Mouse (Mus musculus): ENCODE results near the gene 4930438A08Rik. TPM values are rescaled to one million over a fixed set of nuclear protein-coding genes. Genes with fewer than 3 reads are reported as not detected.
"Not testable (repeated sequence)": the region's sequence is repeated elsewhere in the genome, so short reads cannot be mapped to it uniquely, and the experiment has no call there.

Gene 4930438A08Rik
- 0.13 and 0.75 TPM in 2 replicates for polyA plus RNA-seq (2012; rRNA removed)

DNA sequence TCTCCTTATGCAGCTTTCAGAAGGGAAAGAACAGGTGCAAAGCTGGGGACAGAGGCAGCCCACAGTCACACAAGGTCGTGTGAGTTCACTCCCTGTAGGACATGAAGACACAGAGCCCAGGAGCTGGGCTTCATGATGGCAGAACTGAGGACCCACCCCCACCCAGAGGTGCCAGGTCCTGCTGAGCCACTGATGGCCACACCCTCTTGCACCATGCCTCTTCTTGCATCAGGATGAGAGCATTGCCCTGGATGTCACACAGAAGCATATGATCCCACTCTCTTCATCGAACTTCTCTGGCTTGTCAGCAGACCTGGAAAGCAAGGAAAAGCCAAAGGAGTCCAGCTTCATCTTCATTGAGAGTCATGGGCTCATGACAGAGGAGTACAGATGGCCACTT is at the start of gene 4930438A08Rik:
TSS of gene 4930438A08Rik (plus strand) at position 228 of the 400 bp plus-strand sequence.
- no peaks in the 10 kb centered on the region for H3K4me1 ChIP-seq (ENCODE audit: control insufficient read depth, insufficient read depth, low read length)
- H3K27me3 ChIP-seq (ENCODE audit: control insufficient read depth, insufficient read depth, low read length) = no peaks in the 10 kb centered on the region
- H3K36me3 ChIP-seq (ENCODE audit: control insufficient read depth, insufficient read depth, low read length) = no peaks in the 10 kb centered on the region
- no peak within 1 kb of the TSS for H3K27ac ChIP-seq (ENCODE audit: control insufficient read depth, insufficient read depth, low read depth, low read length)
- no peak within 1 kb of the TSS for H3K4me3 ChIP-seq (ENCODE audit: control insufficient read depth, low read depth, low read length)
- no peak for TF ChIP-seq CTCF (IDR thresholded peaks at IDR 0.05; ENCODE audit: control insufficient read depth, insufficient read depth, insufficient replicate concordance, low read depth, low read length)
- no peak for TF ChIP-seq POLR2A (IDR thresholded peaks at IDR 0.05; ENCODE audit: control insufficient read depth, low read depth, low read length)

DNA sequence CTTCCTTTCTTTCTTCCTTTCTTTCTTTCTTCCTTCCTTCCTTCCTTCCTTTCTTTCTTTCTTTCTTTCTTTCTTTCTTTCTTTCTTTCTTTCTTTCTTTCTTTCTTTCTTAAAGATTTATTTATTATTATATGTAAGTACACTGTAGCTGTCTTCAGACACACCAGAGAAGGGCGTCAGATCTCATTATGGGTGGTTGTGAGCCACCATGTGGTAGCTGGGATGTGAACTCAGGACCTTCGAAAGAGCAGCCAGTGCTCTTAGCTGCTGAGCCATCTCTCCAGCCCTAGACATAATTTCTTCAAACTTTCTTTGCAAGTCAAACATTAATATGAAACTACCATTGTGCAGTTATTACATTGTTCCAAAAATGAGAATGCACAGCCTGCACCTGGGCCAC is 49.7 kb upstream of the 4930438A08Rik start:
- H3K27me3 ChIP-seq (ENCODE audit: control insufficient read depth, insufficient read depth, low read length); H3K36me3 ChIP-seq (ENCODE audit: control insufficient read depth, insufficient read depth, low read length); H3K4me1 ChIP-seq (ENCODE audit: control insufficient read depth, insufficient read depth, low read length); H3K4me3 ChIP-seq (ENCODE audit: control insufficient read depth, low read depth, low read length); H3K27ac ChIP-seq (ENCODE audit: control insufficient read depth, insufficient read depth, low read depth, low read length): not testable (repeated sequence)

- no peaks in the 10 kb centered on the region for H3K36me3 ChIP-seq (ENCODE audit: control insufficient read depth, insufficient read depth, low read length)
- no peak overlapping the region for H3K4me3 ChIP-seq (ENCODE audit: control insufficient read depth, low read depth, low read length)
- peak; percentile 97 for TF ChIP-seq CTCF (IDR thresholded peaks at IDR 0.05; ENCODE audit: control insufficient read depth, insufficient read depth, insufficient replicate concordance, low read depth, low read length)
- TF ChIP-seq POLR2A (IDR thresholded peaks at IDR 0.05; ENCODE audit: control insufficient read depth, low read depth, low read length) = no peak
- no peaks in the 10 kb centered on the region for H3K4me1 ChIP-seq (ENCODE audit: control insufficient read depth, insufficient read depth, low read length)
- H3K27ac ChIP-seq (ENCODE audit: control insufficient read depth, insufficient read depth, low read depth, low read length) = no peak overlapping the region
- no peaks in the 10 kb centered on the region for H3K27me3 ChIP-seq (ENCODE audit: control insufficient read depth, insufficient read depth, low read length)
These were observed 48.9 kb upstream of the 4930438A08Rik start for GRCm38 (mm10) chr11:58225655-58226054.

- no peaks in the 10 kb centered on the region for H3K36me3 ChIP-seq (ENCODE audit: control insufficient read depth, insufficient read depth, low read length)
- TF ChIP-seq CTCF (IDR thresholded peaks at IDR 0.05; ENCODE audit: control insufficient read depth, insufficient read depth, insufficient replicate concordance, low read depth, low read length) = no peak
- no peak for TF ChIP-seq POLR2A (IDR thresholded peaks at IDR 0.05; ENCODE audit: control insufficient read depth, low read depth, low read length)
- no peaks in the 10 kb centered on the region for H3K4me1 ChIP-seq (ENCODE audit: control insufficient read depth, insufficient read depth, low read length)
- no peak overlapping the region for H3K27ac ChIP-seq (ENCODE audit: control insufficient read depth, insufficient read depth, low read depth, low read length)
- H3K4me3 ChIP-seq (ENCODE audit: control insufficient read depth, low read depth, low read length) = no peak overlapping the region
- H3K27me3 ChIP-seq (ENCODE audit: control insufficient read depth, insufficient read depth, low read length) = no peaks in the 10 kb centered on the region
These were observed 48.2 kb upstream of the 4930438A08Rik start for GRCm38 (mm10) chr11:58226425-58226824.

DNA sequence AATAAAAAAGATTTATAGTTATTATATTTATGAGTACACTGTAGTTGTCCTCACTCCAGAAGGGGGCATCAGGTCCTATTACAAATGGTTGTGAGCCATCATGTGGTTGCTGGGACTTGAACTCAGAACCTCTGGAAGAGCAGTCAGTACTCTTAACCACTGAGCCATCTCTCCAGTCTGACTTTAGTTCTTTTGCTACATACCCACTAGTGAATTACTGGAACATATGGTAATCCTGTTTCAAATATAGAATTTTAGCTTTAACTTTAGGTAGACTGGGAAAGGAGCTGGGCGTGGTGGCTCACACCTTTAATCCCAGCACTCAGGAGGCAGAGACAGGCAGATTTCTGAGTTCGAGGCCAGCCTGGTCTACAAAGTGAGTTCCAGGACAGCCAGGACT is 46.6 kb upstream of the 4930438A08Rik start:
- not testable (repeated sequence) for H3K36me3 ChIP-seq (ENCODE audit: control insufficient read depth, insufficient read depth, low read length); H3K27me3 ChIP-seq (ENCODE audit: control insufficient read depth, insufficient read depth, low read length)

GRCm38 (mm10) chr11:58230396-58230910 is 44.1 kb upstream of the 4930438A08Rik start:
- Histone ChIP-seq H3K4me1 (ENCODE audit: control insufficient read depth, insufficient read depth, low read length) (no peaks in the 10 kb centered on the region), H3K27me3 (ENCODE audit: control insufficient read depth, insufficient read depth, low read length) (no peaks in the 10 kb centered on the region), H3K36me3 (ENCODE audit: control insufficient read depth, insufficient read depth, low read length) (no peaks in the 10 kb centered on the region), H3K27ac (ENCODE audit: control insufficient read depth, insufficient read depth, low read depth, low read length) (no peak overlapping the region), H3K4me3 (ENCODE audit: control insufficient read depth, low read depth, low read length) (peak overlapping the region; percentile 49)
- TF ChIP-seq CTCF (IDR thresholded peaks at IDR 0.05; ENCODE audit: control insufficient read depth, insufficient read depth, insufficient replicate concordance, low read depth, low read length) = no peak
- TF ChIP-seq POLR2A (IDR thresholded peaks at IDR 0.05; ENCODE audit: control insufficient read depth, low read depth, low read length) = no peak

More for the DNA sequence above, 46.6 kb upstream of the 4930438A08Rik start:
- H3K4me1 ChIP-seq (ENCODE audit: control insufficient read depth, insufficient read depth, low read length); H3K4me3 ChIP-seq (ENCODE audit: control insufficient read depth, low read depth, low read length); H3K27ac ChIP-seq (ENCODE audit: control insufficient read depth, insufficient read depth, low read depth, low read length): not testable (repeated sequence)

GRCm38 (mm10) chr11:58231156-58231555 is 43.4 kb upstream of the 4930438A08Rik start:
- TF ChIP-seq POLR2A (IDR thresholded peaks at IDR 0.05; ENCODE audit: control insufficient read depth, low read depth, low read length) = no peak
- no peak for TF ChIP-seq CTCF (IDR thresholded peaks at IDR 0.05; ENCODE audit: control insufficient read depth, insufficient read depth, insufficient replicate concordance, low read depth, low read length)
- Histone ChIP-seq H3K27me3 (ENCODE audit: control insufficient read depth, insufficient read depth, low read length) (no peaks in the 10 kb centered on the region), H3K27ac (ENCODE audit: control insufficient read depth, insufficient read depth, low read depth, low read length) (no peak overlapping the region), H3K4me1 (ENCODE audit: control insufficient read depth, insufficient read depth, low read length) (no peaks in the 10 kb centered on the region), H3K36me3 (ENCODE audit: control insufficient read depth, insufficient read depth, low read length) (no peaks in the 10 kb centered on the region), H3K4me3 (ENCODE audit: control insufficient read depth, low read depth, low read length) (peak overlapping the region; percentile 49)

DNA sequence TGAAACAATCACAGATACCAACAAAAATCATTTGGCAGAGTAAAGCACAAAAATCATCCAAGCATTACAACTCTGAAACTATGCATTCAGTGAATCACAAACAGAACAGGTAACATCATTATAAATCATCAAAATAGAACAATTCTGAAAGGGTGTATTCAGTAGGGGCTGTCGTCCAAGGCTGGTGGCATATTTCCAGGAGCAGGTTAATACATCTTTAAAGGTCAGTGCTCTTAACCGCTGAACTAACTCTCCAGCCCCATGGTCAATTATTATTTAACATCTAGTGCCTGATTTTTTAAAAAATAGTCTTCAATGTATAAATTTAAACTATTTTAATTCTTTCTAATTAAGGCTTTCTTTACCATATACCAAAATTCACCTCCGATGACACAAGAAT is 40.0 kb upstream of the 4930438A08Rik start:
- H3K4me3 ChIP-seq (ENCODE audit: control insufficient read depth, low read depth, low read length); H3K27me3 ChIP-seq (ENCODE audit: control insufficient read depth, insufficient read depth, low read length); H3K36me3 ChIP-seq (ENCODE audit: control insufficient read depth, insufficient read depth, low read length); H3K4me1 ChIP-seq (ENCODE audit: control insufficient read depth, insufficient read depth, low read length); H3K27ac ChIP-seq (ENCODE audit: control insufficient read depth, insufficient read depth, low read depth, low read length): not testable (repeated sequence)

All from testis, adult 2 months (tissue).